Mouse (Mus musculus) liver, adult 2 months (tissue): ENCODE data around the gene Cdh23.

Experiments
- CTCF ChIP-seq: fragments of 200-500 bp; IDR thresholded peaks from 2 replicates; pipeline ENCODE4 v1.5.1; 2011; ENCODE audit warnings: low read depth, low read length, control low read depth
- POLR2A ChIP-seq: fragments of 200-500 bp; IDR thresholded peaks from 2 replicates; pipeline ENCODE4 v1.6.1; 2011; ENCODE audit warnings: low read length, control low read depth; ENCODE audit not compliant: insufficient read depth; ENCODE audit errors: extremely low read depth

DNA sequence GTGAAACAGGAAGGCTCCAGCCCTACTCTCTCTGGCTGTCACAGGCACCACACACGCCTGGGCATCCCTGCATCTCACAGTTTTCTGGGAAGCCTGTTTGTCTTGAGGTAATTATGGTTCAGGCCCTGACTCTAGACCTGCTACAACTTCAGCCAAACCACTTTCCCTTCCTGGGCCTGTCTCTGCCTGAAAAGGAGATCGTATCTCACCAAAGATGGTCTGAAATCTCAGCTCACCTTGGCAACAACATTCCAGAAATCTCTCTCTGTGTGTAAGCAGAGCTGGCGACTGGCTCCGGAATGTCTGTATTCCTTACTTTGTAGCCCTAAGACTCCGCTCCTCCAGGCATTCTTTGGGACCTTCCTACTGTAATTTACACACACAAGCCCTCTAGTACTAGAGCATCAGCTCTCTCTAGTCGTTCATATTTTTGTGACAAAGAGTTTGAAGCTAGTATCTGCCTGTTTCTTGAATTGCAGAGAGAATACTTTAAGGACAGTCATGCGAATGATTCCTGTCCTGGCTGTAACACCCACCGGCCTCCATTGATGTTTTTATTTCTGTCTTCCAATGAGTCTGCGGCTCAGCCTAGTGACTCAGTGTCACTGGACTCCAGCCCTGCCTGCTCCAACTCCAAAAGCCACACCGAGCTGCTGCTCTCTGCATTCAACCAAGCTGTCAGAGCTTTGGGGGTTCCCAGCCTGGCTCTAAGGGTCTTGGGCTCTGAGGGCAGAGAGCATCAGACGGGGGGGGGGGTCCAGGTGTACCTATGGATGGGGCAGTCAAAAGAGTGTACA lies 341.2 kb downstream of the Cdh23 start:
- TF ChIP-seq POLR2A: no peak
- TF ChIP-seq CTCF: no peak
